Mouse (Mus musculus): ENCODE results near the gene Ryr3.

Gene Ryr3

GRCm38 (mm10) chr2:113216746-113217461 lies at the start of gene Ryr3:
TSS of gene Ryr3 (minus strand) at chr2:113217096.
- peak; percentile 72 for DNase-seq

GRCm38 (mm10) chr2:113238871-113239270 lies 22.0 kb upstream of the Ryr3 start:
- DNase-seq: no peak

- no peak for DNase-seq
Measured at GRCm38 (mm10) chr2:113236993-113237392, 20.1 kb upstream of the Ryr3 start.

- no peak for DNase-seq
Measured at GRCm38 (mm10) chr2:113234559-113234958, 17.7 kb upstream of the Ryr3 start.

GRCm38 (mm10) chr2:113233356-113233755 lies 16.5 kb upstream of the Ryr3 start:
- no peak for DNase-seq

- peak; percentile 34 for DNase-seq
Measured at GRCm38 (mm10) chr2:113216105-113216745, 671 bp downstream of the Ryr3 start.

- DNase-seq: no peak
Measured at GRCm38 (mm10) chr2:113210023-113210422, 6.9 kb downstream of the Ryr3 start.

- no peak for DNase-seq
Measured at GRCm38 (mm10) chr2:113209263-113209662, 7.6 kb downstream of the Ryr3 start.

GRCm38 (mm10) chr2:113202857-113203256 lies 14.0 kb downstream of the Ryr3 start:
- DNase-seq: no peak

GRCm38 (mm10) chr2:113199030-113199679 lies 17.7 kb downstream of the Ryr3 start:
- no peak for DNase-seq

- no peak for DNase-seq
Measured at GRCm38 (mm10) chr2:113187158-113187557, 29.7 kb downstream of the Ryr3 start.

GRCm38 (mm10) chr2:113181701-113182100 lies 35.2 kb downstream of the Ryr3 start:
- DNase-seq: no peak

- no peak for DNase-seq
Measured at GRCm38 (mm10) chr2:113178047-113178446, 38.8 kb downstream of the Ryr3 start.

GRCm38 (mm10) chr2:113176337-113176736 lies 40.6 kb downstream of the Ryr3 start:
- DNase-seq: no peak

GRCm38 (mm10) chr2:113168096-113168495 lies 48.8 kb downstream of the Ryr3 start:
- DNase-seq: peak; percentile 30

- DNase-seq: no peak
Measured at GRCm38 (mm10) chr2:113161494-113161893, 55.4 kb downstream of the Ryr3 start.

- DNase-seq: no peak
Measured at GRCm38 (mm10) chr2:113137766-113138165, 79.1 kb downstream of the Ryr3 start.

- no peak for DNase-seq
Measured at GRCm38 (mm10) chr2:113123476-113123875, 93.4 kb downstream of the Ryr3 start.

GRCm38 (mm10) chr2:113119080-113119479 lies 97.8 kb downstream of the Ryr3 start:
- no peak for DNase-seq

- DNase-seq: peak; percentile 26
Measured at GRCm38 (mm10) chr2:113116788-113117187, 100.1 kb downstream of the Ryr3 start.

- DNase-seq: no peak
Measured at GRCm38 (mm10) chr2:113115897-113116283, 101.0 kb downstream of the Ryr3 start.

- DNase-seq: peak; percentile 11
Measured at GRCm38 (mm10) chr2:113115248-113115896, 101.5 kb downstream of the Ryr3 start.

- DNase-seq: no peak
Measured at GRCm38 (mm10) chr2:113104609-113105008, 112.3 kb downstream of the Ryr3 start.

GRCm38 (mm10) chr2:113095184-113095583 lies 121.7 kb downstream of the Ryr3 start:
- no peak for DNase-seq
